Mouse (Mus musculus): ENCODE measurements around the gene Agpat1. TPM values are rescaled to one million over a fixed set of nuclear protein-coding genes. Genes with fewer than 3 reads are reported as not detected.

The Agpat1 gene
- polyA plus RNA-seq, 1 experiment from 2014 or later = 35.7 TPM

DNA sequence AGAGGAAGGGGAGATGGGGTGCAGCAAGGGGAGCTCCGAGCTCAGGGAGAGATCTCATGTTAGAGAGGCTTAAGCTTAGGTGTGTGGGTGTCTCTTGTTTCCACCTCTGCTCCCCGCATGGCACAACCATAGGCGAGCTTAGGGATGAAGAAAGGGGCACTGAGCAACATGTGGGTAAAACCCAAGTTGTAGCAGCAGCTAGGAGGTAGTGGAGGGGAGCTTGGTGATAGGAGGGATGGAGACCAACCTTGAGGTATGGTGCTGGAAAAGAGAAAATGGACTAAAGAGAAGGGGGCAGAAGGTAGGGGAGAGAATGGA is 55.8 kb downstream of the Agpat1 start:
- Histone ChIP-seq H3K36me3 (ENCODE audit: insufficient read depth, low read length) (no peaks in the 10 kb centered on the region), H3K9me3 (ENCODE audit: low read length) (no peaks in the 10 kb centered on the region), H3K27ac (ENCODE audit: low read length) (no peak overlapping the region), H3K4me1 (ENCODE audit: insufficient read depth, low read depth, low read length) (peaks cover 17% of the 10 kb centered on the region), H3K9ac (replicated peaks; ENCODE audit: low read depth) (no peak overlapping the region), H3K27me3 (replicated peaks; ENCODE audit: insufficient read depth, low read length) (peaks cover 7% of the 10 kb centered on the region), H3K4me3 (ENCODE audit: low read depth, low read length) (no peak overlapping the region), H3K4me2 (replicated peaks; ENCODE audit: low read depth, low read length) (no peak overlapping the region)
- DNase-seq (ENCODE audit: low spot score) (no peak), ATAC-seq (no peak)
- no peak for TF ChIP-seq CTCF (IDR thresholded peaks at IDR 0.05)
- TF ChIP-seq EP300 (IDR thresholded peaks at IDR 0.05) = no peak
- 68% methylated on average over 3 of the region's 3 CpGs for WGBS

DNA sequence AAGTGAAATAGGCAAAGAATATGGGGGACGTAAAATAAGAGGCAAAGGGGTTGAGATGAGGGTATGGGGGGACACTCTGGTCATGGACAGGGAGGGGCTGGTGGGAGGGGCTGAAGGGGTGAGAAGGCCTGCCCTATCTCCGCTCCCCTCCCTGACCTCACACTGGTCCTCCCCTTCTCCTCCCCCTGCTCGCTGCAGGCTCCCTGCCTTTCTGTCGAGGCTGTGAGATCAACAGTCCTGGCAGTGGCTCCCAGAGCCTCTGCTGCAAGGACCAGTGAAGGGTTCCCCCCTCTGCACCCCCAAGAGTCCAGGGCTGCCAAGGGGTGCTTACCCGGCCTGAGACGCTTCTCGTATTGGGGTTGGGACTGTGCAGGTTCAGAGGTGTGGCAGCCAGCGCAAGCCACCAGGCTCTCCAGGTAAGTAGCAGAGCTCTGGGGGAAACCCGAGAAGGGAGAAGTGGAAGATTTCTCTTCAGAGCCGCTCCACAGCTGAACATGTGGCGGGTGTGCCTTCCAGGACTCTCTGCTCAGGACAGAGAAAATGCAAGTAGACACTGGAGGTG is 56.3 kb downstream of the Agpat1 start:
- no peak for DNase-seq (ENCODE audit: low spot score)
- no peaks in the 10 kb centered on the region for H3K9me3 ChIP-seq (ENCODE audit: low read length)
- no peak overlapping the region for H3K9ac ChIP-seq (replicated peaks; ENCODE audit: low read depth)
- H3K4me1 ChIP-seq (ENCODE audit: insufficient read depth, low read depth, low read length) = peaks cover 13% of the 10 kb centered on the region
- H3K36me3 ChIP-seq (ENCODE audit: insufficient read depth, low read length) = no peaks in the 10 kb centered on the region
- H3K27me3 ChIP-seq (replicated peaks; ENCODE audit: insufficient read depth, low read length) = peaks cover 7% of the 10 kb centered on the region
- WGBS = 22% methylated on average over 10 of the region's 11 CpGs
- peak overlapping the region; percentile 8; the same call in 1 of the 2 replicates for H3K4me3 ChIP-seq (ENCODE audit: low read depth, low read length)
- no peak overlapping the region; the same call in 1 of the 2 replicates for H3K4me2 ChIP-seq (replicated peaks; ENCODE audit: low read depth, low read length)
- TF ChIP-seq EP300 (IDR thresholded peaks at IDR 0.05) (no peak), CTCF (IDR thresholded peaks at IDR 0.05) (no peak)
- ATAC-seq = no peak
- no peak overlapping the region; the same call in 1 of the 2 replicates for H3K27ac ChIP-seq (ENCODE audit: low read length)

DNA sequence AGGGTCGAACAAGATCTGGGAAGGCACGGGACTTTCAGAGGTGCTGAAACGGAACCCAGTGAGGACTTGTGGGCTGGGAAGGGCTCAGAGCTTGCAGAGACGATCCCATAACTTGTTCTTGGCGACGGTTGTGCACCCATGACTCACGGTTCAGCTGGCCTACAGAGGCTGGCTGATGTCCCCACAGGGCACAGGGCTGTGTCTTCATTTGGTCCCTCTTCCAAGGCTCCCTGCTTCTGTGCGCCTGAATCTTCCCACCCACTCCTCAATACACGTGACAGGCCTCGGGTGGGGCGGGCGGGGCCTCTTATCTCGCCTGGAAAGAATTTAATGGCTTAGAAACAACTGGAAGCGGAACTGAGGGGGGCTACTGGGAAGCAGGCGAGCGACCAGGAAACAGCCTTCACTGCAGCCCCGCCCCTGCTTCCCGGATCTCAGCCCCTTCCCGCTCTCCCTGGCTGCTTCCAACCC is 57.1 kb downstream of the Agpat1 start:
- Histone ChIP-seq H3K27me3 (replicated peaks; ENCODE audit: insufficient read depth, low read length) (peaks cover 7% of the 10 kb centered on the region), H3K9ac (replicated peaks; ENCODE audit: low read depth) (no peak overlapping the region), H3K9me3 (ENCODE audit: low read length) (no peaks in the 10 kb centered on the region), H3K27ac (ENCODE audit: low read length) (peak overlapping the region; percentile 57; the same call in 1 of the 2 replicates), H3K4me3 (ENCODE audit: low read depth, low read length) (peak overlapping the region; percentile 14; the same call in 1 of the 2 replicates), H3K4me1 (ENCODE audit: insufficient read depth, low read depth, low read length) (peaks cover 12% of the 10 kb centered on the region), H3K4me2 (replicated peaks; ENCODE audit: low read depth, low read length) (peak overlapping the region; percentile 48), H3K36me3 (ENCODE audit: insufficient read depth, low read length) (no peaks in the 10 kb centered on the region)
- peak; percentile 81 for DNase-seq (ENCODE audit: low spot score)
- ATAC-seq = peak; percentile 83
- TF ChIP-seq EP300 (IDR thresholded peaks at IDR 0.05) = peak; percentile 79
- no peak for TF ChIP-seq CTCF (IDR thresholded peaks at IDR 0.05)
- 3% methylated on average over 18 of the region's 19 CpGs for WGBS

DNA sequence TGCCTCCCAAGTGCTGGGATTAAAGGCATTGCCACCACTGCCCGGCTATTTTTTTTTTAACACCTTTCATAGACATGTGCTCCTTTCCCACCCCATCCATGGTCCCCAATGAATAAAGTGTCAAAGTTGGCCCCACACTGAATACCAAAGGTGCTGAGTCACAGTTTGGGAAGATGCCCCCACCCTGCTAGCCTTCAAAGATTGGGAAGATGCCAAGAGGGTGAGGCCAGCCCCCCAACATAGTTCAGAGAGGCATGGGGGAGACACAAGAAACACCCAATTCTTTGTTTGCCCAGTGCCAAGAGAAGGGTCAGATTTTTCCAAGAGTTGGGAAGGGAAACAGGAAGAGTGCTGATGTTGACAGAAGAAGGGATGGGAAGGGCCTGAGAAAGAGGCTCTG is 58.4 kb downstream of the Agpat1 start:
- no peak for ATAC-seq
- no peak for DNase-seq (ENCODE audit: low spot score)
- no peak overlapping the region for H3K4me2 ChIP-seq (replicated peaks; ENCODE audit: low read depth, low read length)
- H3K27ac ChIP-seq (ENCODE audit: low read length) = no peak overlapping the region
- peaks cover 12% of the 10 kb centered on the region; the same call in 1 of the 2 replicates for H3K4me1 ChIP-seq (ENCODE audit: insufficient read depth, low read depth, low read length)
- 90% methylated on average over 1 of the region's 1 CpGs for WGBS
- no peak for TF ChIP-seq EP300 (IDR thresholded peaks at IDR 0.05)
- no peak for TF ChIP-seq CTCF (IDR thresholded peaks at IDR 0.05)
- H3K9me3 ChIP-seq (ENCODE audit: low read length) = no peaks in the 10 kb centered on the region
- H3K36me3 ChIP-seq (ENCODE audit: insufficient read depth, low read length) = no peaks in the 10 kb centered on the region
- H3K27me3 ChIP-seq (replicated peaks; ENCODE audit: insufficient read depth, low read length) = peaks cover 7% of the 10 kb centered on the region
- no peak overlapping the region for H3K9ac ChIP-seq (replicated peaks; ENCODE audit: low read depth)
- H3K4me3 ChIP-seq (ENCODE audit: low read depth, low read length) = no peak overlapping the region

DNA sequence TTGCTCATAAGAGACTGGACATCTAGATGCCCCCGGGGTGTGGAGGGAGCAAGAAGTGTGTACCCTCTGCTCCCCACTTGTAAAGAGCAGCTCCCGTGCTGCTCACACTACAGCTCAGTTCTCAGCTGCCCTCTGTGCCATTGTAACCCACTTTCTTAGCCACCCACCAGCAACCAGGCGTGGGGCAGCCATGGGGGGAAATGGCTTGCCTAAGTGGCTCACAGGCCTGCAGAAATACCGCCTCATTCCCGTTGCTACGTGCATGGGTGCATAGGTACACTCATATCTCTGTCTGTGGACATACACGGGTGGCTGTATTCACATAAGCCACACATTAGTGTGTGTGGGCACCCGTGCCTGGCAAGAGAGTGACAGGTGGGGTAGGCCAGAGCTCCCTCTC is 58.9 kb downstream of the Agpat1 start:
- Histone ChIP-seq H3K27me3 (replicated peaks; ENCODE audit: insufficient read depth, low read length) (peaks cover 7% of the 10 kb centered on the region), H3K4me2 (replicated peaks; ENCODE audit: low read depth, low read length) (no peak overlapping the region), H3K36me3 (ENCODE audit: insufficient read depth, low read length) (no peaks in the 10 kb centered on the region), H3K9me3 (ENCODE audit: low read length) (no peaks in the 10 kb centered on the region), H3K4me3 (ENCODE audit: low read depth, low read length) (no peak overlapping the region), H3K4me1 (ENCODE audit: insufficient read depth, low read depth, low read length) (peaks cover 12% of the 10 kb centered on the region; the same call in 1 of the 2 replicates), H3K9ac (replicated peaks; ENCODE audit: low read depth) (no peak overlapping the region), H3K27ac (ENCODE audit: low read length) (no peak overlapping the region)
- TF ChIP-seq CTCF (IDR thresholded peaks at IDR 0.05) (no peak), EP300 (IDR thresholded peaks at IDR 0.05) (no peak)
- DNase-seq (ENCODE audit: low spot score) = no peak
- 83% methylated on average over 8 of the region's 8 CpGs for WGBS
- ATAC-seq = no peak

Other genes with a start within 250 kb of the Agpat1 start
- gene Btnl2, start 249.4 kb upstream of the Agpat1 start, polyA plus RNA-seq (2015; fragmentation: Nextera tagmentation; extraction: Ambion mirVana) = 0.07 TPM in 1 of 2 replicates, not detected in the other
- not detected in 2 replicates for gene Btnl1, start 227.1 kb upstream of the Agpat1 start, polyA plus RNA-seq (2015; fragmentation: Nextera tagmentation; extraction: Ambion mirVana)
- 0.24 and 0.74 TPM in 2 replicates for gene BC051142, start 205.4 kb upstream of the Agpat1 start, polyA plus RNA-seq (2015; fragmentation: Nextera tagmentation; extraction: Ambion mirVana)
- gene Btnl4, start 126.9 kb upstream of the Agpat1 start, polyA plus RNA-seq (2015; fragmentation: Nextera tagmentation; extraction: Ambion mirVana) = 0.10 TPM in 1 of 2 replicates, not detected in the other
- 0.11 TPM in 1 of 2 replicates, not detected in the other for gene Btnl6, start 86.9 kb upstream of the Agpat1 start, polyA plus RNA-seq (2015; fragmentation: Nextera tagmentation; extraction: Ambion mirVana)
- gene Notch4, start 40.0 kb upstream of the Agpat1 start, polyA plus RNA-seq (2015; fragmentation: Nextera tagmentation; extraction: Ambion mirVana) = 21.1 and 24.8 TPM in 2 replicates
- gene Gpsm3, start 14.5 kb upstream of the Agpat1 start, polyA plus RNA-seq (2015; fragmentation: Nextera tagmentation; extraction: Ambion mirVana) = 34.7 and 41.0 TPM in 2 replicates
- gene Pbx2, start 13.0 kb upstream of the Agpat1 start, polyA plus RNA-seq (2015; fragmentation: Nextera tagmentation; extraction: Ambion mirVana) = 15.0 and 15.6 TPM in 2 replicates
- 3,782 and 4,046 TPM in 2 replicates for gene Ager, start 6.4 kb upstream of the Agpat1 start, polyA plus RNA-seq (2015; fragmentation: Nextera tagmentation; extraction: Ambion mirVana)
- gene Rnf5, start 572 bp upstream of the Agpat1 start, polyA plus RNA-seq (2015; fragmentation: Nextera tagmentation; extraction: Ambion mirVana) = 81.5 and 84.1 TPM in 2 replicates
- 4.4 and 5.2 TPM in 2 replicates for gene Egfl8, start 11.7 kb downstream of the Agpat1 start, polyA plus RNA-seq (2015; fragmentation: Nextera tagmentation; extraction: Ambion mirVana)
- 22.4 and 24.9 TPM in 2 replicates for gene Ppt2, start 24.2 kb downstream of the Agpat1 start, polyA plus RNA-seq (2015; fragmentation: Nextera tagmentation; extraction: Ambion mirVana)
- gene Prrt1, start 25.3 kb downstream of the Agpat1 start, polyA plus RNA-seq (2015; fragmentation: Nextera tagmentation; extraction: Ambion mirVana) = 0.27 and 0.29 TPM in 2 replicates
- gene Fkbpl, start 40.5 kb downstream of the Agpat1 start, polyA plus RNA-seq (2015; fragmentation: Nextera tagmentation; extraction: Ambion mirVana) = 12.2 and 14.5 TPM in 2 replicates
- gene Atf6b, start 42.9 kb downstream of the Agpat1 start, polyA plus RNA-seq (2015; fragmentation: Nextera tagmentation; extraction: Ambion mirVana) = 42.5 and 47.3 TPM in 2 replicates
- 0.85 and 0.99 TPM in 2 replicates for gene Tnxb, start 66.3 kb downstream of the Agpat1 start, polyA plus RNA-seq (2015; fragmentation: Nextera tagmentation; extraction: Ambion mirVana)
- 5.1 and 6.5 TPM in 2 replicates for gene C4b, start 139.6 kb downstream of the Agpat1 start, polyA plus RNA-seq (2015; fragmentation: Nextera tagmentation; extraction: Ambion mirVana)
- gene Cyp21a1, start 200.3 kb downstream of the Agpat1 start, polyA plus RNA-seq (2015; fragmentation: Nextera tagmentation; extraction: Ambion mirVana) = not detected in 2 replicates
- gene Stk19, start 232.7 kb downstream of the Agpat1 start, polyA plus RNA-seq (2015; fragmentation: Nextera tagmentation; extraction: Ambion mirVana) = 34.7 and 37.3 TPM in 2 replicates
- 39.8 and 40.9 TPM in 2 replicates for gene Dxo, start 232.8 kb downstream of the Agpat1 start, polyA plus RNA-seq (2015; fragmentation: Nextera tagmentation; extraction: Ambion mirVana)
- gene Skiv2l, start 245.9 kb downstream of the Agpat1 start, polyA plus RNA-seq (2015; fragmentation: Nextera tagmentation; extraction: Ambion mirVana) = 30.6 and 32.1 TPM in 2 replicates
- gene Nelfe, start 246.1 kb downstream of the Agpat1 start, polyA plus RNA-seq (2015; fragmentation: Nextera tagmentation; extraction: Ambion mirVana) = 45.0 and 49.0 TPM in 2 replicates